Mouse (Mus musculus): ENCODE data around the gene Tmem229a. TPM values are rescaled to one million over a fixed set of nuclear protein-coding genes. Genes with fewer than 3 reads are reported as not detected.

Gene Tmem229a
- 10 to 100 TPM; 41.4 to 42.9 TPM for total RNA-seq (2021)
- long read RNA-seq, experiment 1, full-length matches to known transcripts, result 106 of 107 reads
- long read RNA-seq, experiment 1, partial matches to known transcripts, result 0 of 107 reads
- long read RNA-seq, experiment 1, other reads (novel, unspliced or antisense), result 1 of 107 reads
- long read RNA-seq, experiment 2, full-length matches to known transcripts, result 57 of 57 reads
- long read RNA-seq, experiment 2, partial matches to known transcripts, result 0 of 57 reads
- long read RNA-seq, experiment 2, other reads (novel, unspliced or antisense), result 0 of 57 reads

GRCm38 (mm10) chr6:24955946-24956585 is at the start of gene Tmem229a:
Tmem229a (minus strand) TSS chr6:24956297.
- DNase-seq (ENCODE audit: low spot score in 2 of 2), result peak; percentile 68 to 71

GRCm38 (mm10) chr6:24993754-24994153 is 37.7 kb upstream of the Tmem229a start:
- DNase-seq (ENCODE audit: low spot score in 2 of 2), result peak in 1 of 2 experiments; percentile 12

- no peak for DNase-seq (ENCODE audit: low spot score in 2 of 2)
Measured at GRCm38 (mm10) chr6:24989836-24990235, 33.7 kb upstream of the Tmem229a start.

- no peak for DNase-seq (ENCODE audit: low spot score in 2 of 2)
Measured at GRCm38 (mm10) chr6:24976176-24976575, 20.1 kb upstream of the Tmem229a start.

- DNase-seq (ENCODE audit: low spot score in 2 of 2), result no peak
Measured at GRCm38 (mm10) chr6:24968471-24969223, 12.6 kb upstream of the Tmem229a start.

GRCm38 (mm10) chr6:24967726-24968125 is 11.6 kb upstream of the Tmem229a start:
- no peak for DNase-seq (ENCODE audit: low spot score in 2 of 2)

GRCm38 (mm10) chr6:24966010-24966682 is 10.0 kb upstream of the Tmem229a start:
- DNase-seq (ENCODE audit: low spot score in 2 of 2), result no peak

- DNase-seq (ENCODE audit: low spot score in 2 of 2), result no peak
Measured at GRCm38 (mm10) chr6:24963754-24964153, 7.7 kb upstream of the Tmem229a start.

- DNase-seq (ENCODE audit: low spot score in 2 of 2), result no peak
Measured at GRCm38 (mm10) chr6:24956586-24956973, 483 bp upstream of the Tmem229a start.

GRCm38 (mm10) chr6:24955131-24955945 is 759 bp downstream of the Tmem229a start:
- DNase-seq (ENCODE audit: low spot score in 2 of 2), result peak; percentile 55 to 72

GRCm38 (mm10) chr6:24954126-24954525 is 2.0 kb downstream of the Tmem229a start:
- DNase-seq (ENCODE audit: low spot score in 2 of 2), result no peak

GRCm38 (mm10) chr6:24952341-24952740 is 3.8 kb downstream of the Tmem229a start:
- DNase-seq (ENCODE audit: low spot score in 2 of 2), result no peak

GRCm38 (mm10) chr6:24950669-24951068 is 5.4 kb downstream of the Tmem229a start:
- no peak for DNase-seq (ENCODE audit: low spot score in 2 of 2)

GRCm38 (mm10) chr6:24925076-24925785 is 30.9 kb downstream of the Tmem229a start:
- DNase-seq (ENCODE audit: low spot score in 2 of 2), result no peak

- DNase-seq (ENCODE audit: low spot score in 2 of 2), result no peak
Measured at GRCm38 (mm10) chr6:24913591-24913990, 42.5 kb downstream of the Tmem229a start.

GRCm38 (mm10) chr6:24910728-24911105 is 45.4 kb downstream of the Tmem229a start:
- DNase-seq (ENCODE audit: low spot score in 2 of 2), result no peak

GRCm38 (mm10) chr6:24910016-24910727 is 45.9 kb downstream of the Tmem229a start:
- no peak for DNase-seq (ENCODE audit: low spot score in 2 of 2)

- no peak for DNase-seq (ENCODE audit: low spot score in 2 of 2)
Measured at GRCm38 (mm10) chr6:24907824-24908223, 48.3 kb downstream of the Tmem229a start.

- no peak for DNase-seq (ENCODE audit: low spot score in 2 of 2)
Measured at GRCm38 (mm10) chr6:24905101-24905500, 51.0 kb downstream of the Tmem229a start.
